Mouse (Mus musculus) lung, postnatal 25 days (tissue): ENCODE data around the gene Hsd17b2.
"Not testable (repeated sequence)": the region's sequence is repeated elsewhere in the genome, so short reads cannot be mapped to it uniquely, and the experiment has no call there.

ENCODE experiments used
- DNase-seq: peaks from one replicate; pipeline ENCODE4 v3.0.0; 2022; ENCODE audit warnings: low spot score

Hsd17b2 gene

DNA sequence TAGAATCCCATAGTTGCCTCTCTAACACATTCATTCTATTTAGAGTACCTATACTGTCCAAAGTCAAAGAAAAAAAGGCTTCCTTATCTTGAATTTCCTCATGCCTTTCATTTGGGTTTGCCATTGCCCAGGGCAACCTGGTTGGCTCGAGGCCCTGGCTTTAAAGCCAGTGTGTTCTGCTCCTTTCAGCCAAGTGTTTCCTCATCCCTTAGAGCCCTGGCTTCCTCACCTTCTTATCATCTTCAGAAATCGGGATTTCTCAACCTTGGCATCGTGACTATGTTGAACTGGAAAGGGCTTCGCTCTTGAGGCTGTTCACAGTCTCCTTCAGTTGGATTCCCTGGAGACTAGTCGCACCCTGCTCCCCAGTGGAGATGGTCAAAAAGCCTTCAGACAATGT lies 12.9 kb downstream of the Hsd17b2 start:
- peak; percentile 61 for DNase-seq

- DNase-seq, result no peak
Measured at GRCm38 (mm10) chr8:117715896-117716295, 14.2 kb downstream of the Hsd17b2 start.

GRCm38 (mm10) chr8:117718152-117718860 lies 16.6 kb downstream of the Hsd17b2 start:
- no peak for DNase-seq

GRCm38 (mm10) chr8:117726467-117726866 lies 24.8 kb downstream of the Hsd17b2 start:
- no peak for DNase-seq

DNA sequence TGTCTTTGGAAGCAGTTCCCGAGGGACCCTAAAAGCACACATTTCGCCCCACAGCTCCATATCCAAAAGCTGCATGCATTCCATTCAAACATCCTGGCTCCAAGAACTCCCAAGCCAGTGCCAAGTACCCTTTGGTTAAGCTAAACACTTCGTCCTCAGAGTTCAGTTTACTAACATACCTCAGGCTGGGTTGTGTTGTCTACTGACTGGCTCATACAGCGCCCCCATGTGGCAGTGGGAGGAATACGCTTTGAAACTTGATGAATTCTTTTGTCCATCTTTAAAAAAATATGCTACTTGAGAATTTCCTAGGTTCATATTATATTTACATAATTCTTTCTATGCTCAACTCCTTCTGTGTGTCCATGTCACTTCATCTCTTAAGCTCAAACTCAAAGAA lies 25.9 kb downstream of the Hsd17b2 start:
- peak; percentile 16 for DNase-seq

GRCm38 (mm10) chr8:117728234-117728633 lies 26.5 kb downstream of the Hsd17b2 start:
- DNase-seq, result no peak

- DNase-seq, result no peak
Measured at GRCm38 (mm10) chr8:117730980-117731379, 29.3 kb downstream of the Hsd17b2 start.

DNA sequence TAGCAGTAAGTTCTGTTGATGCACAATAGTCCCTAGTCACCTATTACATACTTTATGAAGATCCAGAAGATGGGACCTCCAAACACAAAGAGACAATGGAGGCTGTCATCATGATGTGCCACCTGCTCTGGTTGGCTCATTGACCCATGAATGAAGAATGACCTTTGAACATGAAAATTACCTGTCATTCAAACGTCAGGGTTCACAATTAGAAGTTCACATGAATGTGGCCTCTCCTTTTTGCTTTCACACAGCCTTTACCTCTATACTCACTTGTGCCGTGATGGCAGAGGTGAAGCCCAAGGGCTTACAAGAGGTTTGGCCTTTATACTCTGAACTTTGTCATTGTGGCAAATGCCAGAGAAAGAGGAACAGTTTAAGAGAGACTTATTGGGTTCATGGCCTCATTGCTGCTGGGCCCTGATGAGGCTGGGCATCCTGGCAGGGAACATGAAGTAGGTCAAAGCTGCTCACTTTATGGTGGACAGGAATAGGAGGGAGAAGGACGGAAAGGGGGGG lies 35.0 kb downstream of the Hsd17b2 start:
- no peak for DNase-seq

DNA sequence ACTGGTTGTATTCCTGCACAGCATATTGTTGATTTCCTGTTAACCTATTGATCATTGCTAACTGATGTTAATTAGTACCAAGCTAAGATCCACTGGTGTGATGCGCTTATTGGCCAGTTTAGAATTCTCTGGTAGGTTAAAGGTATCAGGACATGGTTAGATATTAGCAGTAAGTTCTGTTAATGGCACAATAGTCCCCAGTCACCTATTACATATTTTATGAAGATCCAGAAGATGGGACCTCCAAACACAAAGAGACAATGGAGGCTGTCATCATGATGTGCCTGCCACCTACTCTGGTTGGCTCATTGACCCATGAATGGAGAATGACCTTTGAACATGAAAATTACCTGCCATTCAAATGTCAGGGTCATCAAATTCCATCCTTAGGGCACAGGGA lies 36.5 kb downstream of the Hsd17b2 start:
- DNase-seq, result not testable (repeated sequence)

GRCm38 (mm10) chr8:117740387-117740998 lies 38.8 kb downstream of the Hsd17b2 start:
- no peak for DNase-seq

DNA sequence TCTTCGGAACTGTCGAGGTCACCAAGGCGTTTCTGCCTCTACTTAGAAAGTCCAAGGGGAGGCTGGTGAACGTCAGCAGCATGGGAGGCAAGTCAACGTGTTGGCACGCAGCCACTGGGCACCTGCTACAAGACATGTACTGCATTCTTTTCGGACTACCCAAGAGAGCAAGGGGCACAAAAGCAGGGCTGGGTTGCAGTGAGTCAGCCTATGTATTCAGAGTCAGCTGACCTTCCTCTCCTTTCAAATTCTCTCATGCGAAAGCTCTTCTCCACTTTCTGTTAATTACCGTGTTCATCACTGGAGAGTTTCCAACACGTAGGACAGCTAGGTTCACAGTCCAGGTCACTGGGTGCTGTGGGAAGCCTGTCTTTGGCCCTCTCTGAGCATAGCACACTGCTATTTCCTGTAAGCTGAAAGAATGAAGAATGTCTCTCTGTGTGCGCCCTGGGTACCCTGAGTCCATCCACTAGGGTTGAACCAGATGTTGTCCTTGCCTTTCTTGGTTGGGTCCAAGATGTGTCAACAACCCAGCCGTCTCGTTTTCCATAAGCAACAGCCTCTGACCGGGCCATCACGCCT lies 40.8 kb downstream of the Hsd17b2 start:
- DNase-seq, result no peak

DNA sequence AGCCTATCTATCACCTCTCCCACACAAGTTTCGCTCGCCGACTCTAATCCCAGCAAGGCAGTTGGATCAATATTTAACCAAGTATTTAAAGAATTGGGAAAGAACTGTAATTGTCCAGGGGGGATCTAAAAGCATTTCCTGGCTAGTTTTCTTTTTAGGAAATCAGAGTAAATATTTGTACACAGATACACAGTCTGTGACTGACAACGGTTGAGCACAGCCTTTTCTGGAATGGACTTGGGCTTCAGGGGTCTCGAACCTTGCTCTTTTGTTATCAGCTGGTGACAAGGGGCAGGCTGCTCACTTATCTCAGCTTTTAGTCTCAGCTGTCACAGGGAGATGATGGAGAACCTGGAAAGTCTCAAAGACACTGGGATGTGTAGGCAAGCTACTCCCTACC lies 44.9 kb downstream of the Hsd17b2 start:
- no peak for DNase-seq

GRCm38 (mm10) chr8:117747428-117747827 lies 45.7 kb downstream of the Hsd17b2 start:
- no peak for DNase-seq

GRCm38 (mm10) chr8:117747886-117748730 lies 46.4 kb downstream of the Hsd17b2 start:
- DNase-seq, result no peak

- no peak for DNase-seq
Measured at GRCm38 (mm10) chr8:117749436-117749835, 47.7 kb downstream of the Hsd17b2 start.

DNA sequence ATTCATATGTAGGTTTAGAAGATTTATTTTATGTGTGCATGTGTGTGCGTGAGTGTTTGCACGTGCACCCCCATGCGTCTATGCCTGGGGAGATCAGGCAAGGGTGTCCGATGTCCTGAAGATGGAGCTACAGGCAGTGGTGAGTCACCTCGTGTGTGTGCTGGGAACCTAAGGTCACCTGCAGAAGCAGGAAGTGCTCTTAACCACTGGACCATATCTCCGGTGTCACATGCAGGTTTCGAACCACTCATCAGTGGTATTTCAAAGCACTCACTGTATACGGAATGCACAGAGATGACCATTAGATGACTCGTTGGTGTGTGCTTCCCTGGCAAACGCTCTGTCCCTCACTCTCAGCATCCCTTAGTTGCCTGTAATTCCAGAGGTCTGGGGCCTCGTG lies 56.2 kb downstream of the Hsd17b2 start:
- no peak for DNase-seq

DNA sequence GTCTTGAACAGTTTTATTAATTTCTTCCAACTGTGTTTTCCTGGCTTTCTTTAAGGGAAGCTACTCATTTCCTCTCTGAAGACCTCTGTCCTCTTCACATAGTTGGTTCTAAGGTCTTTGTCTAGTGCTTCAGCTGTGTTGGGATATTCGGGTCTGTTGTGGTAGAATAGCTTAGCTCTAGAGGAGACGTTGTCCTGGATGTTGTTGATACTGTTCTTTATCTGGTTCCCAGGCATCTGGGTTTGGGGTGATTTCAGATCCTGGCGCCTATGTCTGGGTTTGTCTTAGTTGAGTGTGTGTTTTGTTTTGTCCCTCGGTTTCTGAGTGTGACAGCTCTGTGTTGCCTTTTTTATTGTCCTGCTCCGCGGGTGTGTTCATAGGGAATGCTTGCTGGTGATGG lies 61.1 kb downstream of the Hsd17b2 start:
- DNase-seq, result no peak

DNA sequence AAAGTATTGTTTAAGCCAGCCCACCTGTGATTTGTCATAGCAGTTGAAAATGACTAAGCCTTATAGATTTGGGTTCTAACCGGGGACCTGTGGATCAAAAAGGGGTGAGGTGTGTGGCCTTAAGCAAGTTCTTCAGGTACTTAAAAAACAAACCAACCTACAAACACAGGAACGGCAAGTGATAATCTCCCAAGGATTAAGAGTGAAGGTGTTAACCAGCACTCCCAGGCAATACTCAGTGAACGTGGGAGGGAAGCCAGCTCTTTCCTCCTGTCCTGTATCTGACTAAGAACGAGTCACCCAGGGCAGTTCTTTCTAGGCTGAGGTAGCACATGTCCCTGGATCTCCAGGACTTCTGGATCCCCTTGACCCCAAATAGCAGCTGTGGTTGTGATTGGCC lies 62.9 kb downstream of the Hsd17b2 start:
- DNase-seq, result no peak

DNA sequence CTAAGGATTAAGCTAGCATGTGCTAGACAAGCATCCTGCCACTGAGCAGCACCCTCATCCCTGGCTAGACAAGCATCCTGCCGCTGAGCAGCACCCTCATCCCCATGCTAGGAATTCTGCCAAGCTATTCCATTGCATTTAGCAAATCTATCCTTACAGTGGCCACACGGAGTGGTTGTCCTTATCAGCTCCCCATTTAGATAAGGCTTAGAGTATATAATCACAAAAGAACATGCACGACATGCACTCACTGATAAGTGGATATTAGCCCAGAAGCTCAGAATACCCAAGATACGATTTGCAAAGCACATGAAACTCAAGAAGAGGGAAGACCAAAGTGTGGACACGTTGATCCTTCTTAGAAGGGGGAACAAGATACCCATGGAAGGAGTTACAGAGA lies 64.2 kb downstream of the Hsd17b2 start:
- DNase-seq, result no peak

DNA sequence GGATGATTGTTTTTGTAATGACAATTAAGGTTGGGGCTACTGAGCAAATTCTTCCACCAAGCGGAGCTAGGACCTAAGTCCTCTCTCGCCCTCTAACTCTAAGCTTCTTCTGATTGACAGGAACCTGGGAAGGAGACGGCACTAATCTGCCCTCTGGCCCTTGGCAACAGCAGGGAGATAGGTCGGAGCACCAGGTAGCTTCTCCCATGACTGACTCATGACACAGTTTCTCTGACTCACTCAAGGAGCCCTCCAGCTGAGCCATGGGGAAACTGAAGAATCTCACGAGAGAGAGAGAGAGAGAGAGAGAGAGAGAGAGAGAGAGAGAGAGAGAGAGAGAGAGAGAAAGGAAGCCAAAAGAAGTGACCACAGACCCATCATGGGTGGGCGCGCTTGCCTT lies 67.3 kb downstream of the Hsd17b2 start:
- no peak for DNase-seq

GRCm38 (mm10) chr8:117771115-117771836 lies 69.6 kb downstream of the Hsd17b2 start:
- no peak for DNase-seq

- DNase-seq, result peak; percentile 32
Measured at GRCm38 (mm10) chr8:117772126-117772525, 70.4 kb downstream of the Hsd17b2 start.
